Mouse (Mus musculus): Measurements from ENCODE around the gene Lrrc20. TPM values are rescaled to one million over a fixed set of nuclear protein-coding genes. Genes with fewer than 3 reads are reported as not detected.

Lrrc20 gene
- total and polyA plus RNA-seq, 2 experiments from 2014 or later = 8.3 to 15.5 TPM

DNA sequence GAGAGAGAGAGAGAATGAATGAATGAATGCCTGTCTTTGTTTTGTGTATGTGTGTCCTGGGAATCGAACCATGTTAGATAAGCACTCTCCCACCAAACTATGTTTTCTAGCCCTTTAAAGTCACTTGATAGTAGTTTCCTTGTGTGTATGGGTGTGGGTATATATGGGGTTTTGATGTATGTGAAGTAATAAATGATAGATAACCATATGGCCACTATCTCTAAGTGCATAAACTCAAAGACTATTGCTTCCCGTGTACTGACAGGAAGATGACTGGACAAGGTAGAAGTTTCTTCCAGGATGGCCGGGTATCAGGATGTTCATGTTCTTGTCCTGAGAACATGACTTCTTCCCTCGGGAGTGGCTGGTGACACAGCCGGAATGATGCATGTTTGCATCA, 41.3 kb downstream of the Lrrc20 start:
- Histone ChIP-seq H3K4me2 (ENCODE audit: low read depth, low read length, poor library complexity, severe bottlenecking) (no peak overlapping the region), H3K27ac (ENCODE audit: low read depth, low read length) (no peak overlapping the region), H3K9me3 (ENCODE audit: low read length) (no peaks in the 10 kb centered on the region), H3K4me3 (ENCODE audit: low read depth, low read length) (no peak overlapping the region), H3K36me3 (ENCODE audit: insufficient read depth, low read length) (no peaks in the 10 kb centered on the region), H3K4me1 (ENCODE audit: insufficient read depth, low read length) (no peaks in the 10 kb centered on the region), H3K9ac (replicated peaks; ENCODE audit: low read length, poor library complexity, severe bottlenecking) (no peak overlapping the region), H3K27me3 (ENCODE audit: insufficient read depth, low read length) (no peaks in the 10 kb centered on the region)
- DNase-seq (ENCODE audit: low spot score) (no peak), ATAC-seq (ENCODE audit: low FRiP score) (no peak)
- 84% methylated on average over 5 of the region's 5 CpGs for WGBS
- TF ChIP-seq CTCF (IDR thresholded peaks at IDR 0.05) = no peak

DNA sequence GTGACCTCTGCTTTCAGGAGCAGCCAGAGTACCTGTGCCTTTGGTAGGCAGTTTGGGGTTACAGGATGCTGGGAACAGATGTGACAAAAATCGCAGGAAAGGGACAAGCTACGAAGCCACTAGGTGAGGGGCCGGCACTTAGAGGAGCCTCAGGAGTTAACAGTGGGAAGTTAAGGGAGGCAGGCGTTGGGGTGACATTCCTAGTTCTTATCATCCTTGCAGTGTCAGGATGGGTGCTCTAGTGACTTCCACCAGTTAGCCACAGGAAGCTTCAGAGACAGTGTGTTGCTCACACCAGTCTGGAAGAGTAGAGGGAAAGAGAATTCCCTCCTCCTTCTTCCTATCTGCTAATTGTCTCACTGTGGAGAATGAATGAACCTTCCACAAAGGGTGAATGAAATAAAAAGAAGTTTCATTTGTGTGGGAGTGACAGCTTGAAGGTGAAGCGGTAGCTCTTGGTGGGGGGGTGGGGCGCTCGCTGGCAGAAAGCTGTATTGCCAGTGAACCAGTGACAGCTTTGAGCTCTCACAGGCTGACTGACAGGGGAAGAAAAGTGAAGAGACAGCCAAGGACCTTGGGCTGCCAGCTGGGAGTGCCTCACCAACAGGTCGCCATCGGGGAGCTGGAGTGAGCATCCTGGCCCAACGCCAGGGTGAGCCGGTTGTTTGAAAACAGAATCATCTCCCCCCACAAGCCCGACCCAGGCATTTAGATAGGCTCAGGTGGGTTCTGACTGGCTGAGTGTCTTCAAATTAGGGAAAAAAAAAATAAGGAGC, 41.9 kb downstream of the Lrrc20 start:
- no peaks in the 10 kb centered on the region for H3K4me1 ChIP-seq (ENCODE audit: insufficient read depth, low read length)
- H3K9me3 ChIP-seq (ENCODE audit: low read length) = no peaks in the 10 kb centered on the region
- H3K27me3 ChIP-seq (ENCODE audit: insufficient read depth, low read length) = no peaks in the 10 kb centered on the region
- H3K4me3 ChIP-seq (ENCODE audit: low read depth, low read length) = no peak overlapping the region
- no peak overlapping the region for H3K9ac ChIP-seq (replicated peaks; ENCODE audit: low read length, poor library complexity, severe bottlenecking)
- 35% methylated on average over 12 of the region's 12 CpGs for WGBS
- DNase-seq (ENCODE audit: low spot score) (peak; percentile 65), ATAC-seq (ENCODE audit: low FRiP score) (no peak)
- H3K27ac ChIP-seq (ENCODE audit: low read depth, low read length) = no peak overlapping the region
- no peaks in the 10 kb centered on the region for H3K36me3 ChIP-seq (ENCODE audit: insufficient read depth, low read length)
- no peak overlapping the region; the same call in 1 of the 2 replicates for H3K4me2 ChIP-seq (ENCODE audit: low read depth, low read length, poor library complexity, severe bottlenecking)
- TF ChIP-seq CTCF (IDR thresholded peaks at IDR 0.05) = no peak

- Histone ChIP-seq H3K4me1 (ENCODE audit: insufficient read depth, low read length) (no peaks in the 10 kb centered on the region), H3K4me3 (ENCODE audit: low read depth, low read length) (no peak overlapping the region), H3K36me3 (ENCODE audit: insufficient read depth, low read length) (no peaks in the 10 kb centered on the region), H3K27me3 (ENCODE audit: insufficient read depth, low read length) (no peaks in the 10 kb centered on the region), H3K9me3 (ENCODE audit: low read length) (no peaks in the 10 kb centered on the region), H3K4me2 (ENCODE audit: low read depth, low read length, poor library complexity, severe bottlenecking) (no peak overlapping the region), H3K27ac (ENCODE audit: low read depth, low read length) (no peak overlapping the region), H3K9ac (replicated peaks; ENCODE audit: low read length, poor library complexity, severe bottlenecking) (no peak overlapping the region)
- DNase-seq (ENCODE audit: low spot score) = no peak
- ATAC-seq (ENCODE audit: low FRiP score) = no peak
- WGBS = 48% methylated on average over 9 of the region's 9 CpGs
- no peak for TF ChIP-seq CTCF (IDR thresholded peaks at IDR 0.05)
Measured at GRCm38 (mm10) chr10:61518320-61518719, 42.7 kb downstream of the Lrrc20 start.

DNA sequence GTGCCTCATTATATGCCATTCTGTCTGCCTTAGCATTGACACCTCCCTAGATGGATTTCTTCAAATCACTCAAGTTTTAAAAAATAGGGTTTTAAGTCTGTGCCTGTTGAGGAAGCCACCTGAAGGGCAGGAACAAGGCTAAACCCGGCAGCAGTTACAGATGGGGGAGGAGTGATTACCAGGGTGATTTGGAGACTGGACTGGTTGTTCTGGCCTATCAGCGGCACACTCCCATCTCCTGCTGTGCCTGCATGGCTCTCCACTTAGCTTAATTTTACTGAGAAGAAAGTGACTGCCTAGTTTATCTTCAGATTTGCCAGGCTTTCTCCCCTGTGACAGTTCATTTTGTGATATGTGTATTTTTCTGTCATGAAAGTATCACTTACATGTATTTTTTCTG, 43.9 kb downstream of the Lrrc20 start:
- H3K4me1 ChIP-seq (ENCODE audit: insufficient read depth, low read length) = no peaks in the 10 kb centered on the region
- no peak overlapping the region for H3K4me2 ChIP-seq (ENCODE audit: low read depth, low read length, poor library complexity, severe bottlenecking)
- no peak for TF ChIP-seq CTCF (IDR thresholded peaks at IDR 0.05)
- no peak overlapping the region for H3K27ac ChIP-seq (ENCODE audit: low read depth, low read length)
- H3K27me3 ChIP-seq (ENCODE audit: insufficient read depth, low read length) = no peaks in the 10 kb centered on the region
- H3K9ac ChIP-seq (replicated peaks; ENCODE audit: low read length, poor library complexity, severe bottlenecking) = no peak overlapping the region
- no peaks in the 10 kb centered on the region for H3K9me3 ChIP-seq (ENCODE audit: low read length)
- 59% methylated on average over 2 of the region's 2 CpGs for WGBS
- H3K36me3 ChIP-seq (ENCODE audit: insufficient read depth, low read length) = no peaks in the 10 kb centered on the region
- no peak for DNase-seq (ENCODE audit: low spot score)
- ATAC-seq (ENCODE audit: low FRiP score) = no peak
- H3K4me3 ChIP-seq (ENCODE audit: low read depth, low read length) = no peak overlapping the region

- no peaks in the 10 kb centered on the region for H3K36me3 ChIP-seq (ENCODE audit: insufficient read depth, low read length)
- ATAC-seq (ENCODE audit: low FRiP score) = no peak
- no peak overlapping the region for H3K27ac ChIP-seq (ENCODE audit: low read depth, low read length)
- no peaks in the 10 kb centered on the region for H3K27me3 ChIP-seq (ENCODE audit: insufficient read depth, low read length)
- H3K9ac ChIP-seq (replicated peaks; ENCODE audit: low read length, poor library complexity, severe bottlenecking) = no peak overlapping the region
- TF ChIP-seq CTCF (IDR thresholded peaks at IDR 0.05) = no peak
- no peak overlapping the region for H3K4me2 ChIP-seq (ENCODE audit: low read depth, low read length, poor library complexity, severe bottlenecking)
- no peaks in the 10 kb centered on the region for H3K4me1 ChIP-seq (ENCODE audit: insufficient read depth, low read length)
- H3K9me3 ChIP-seq (ENCODE audit: low read length) = no peaks in the 10 kb centered on the region
- no peak for DNase-seq (ENCODE audit: low spot score)
- H3K4me3 ChIP-seq (ENCODE audit: low read depth, low read length) = no peak overlapping the region
- WGBS = 89% methylated on average over 6 of the region's 6 CpGs
Measured at GRCm38 (mm10) chr10:61520714-61521113, 45.1 kb downstream of the Lrrc20 start.

DNA sequence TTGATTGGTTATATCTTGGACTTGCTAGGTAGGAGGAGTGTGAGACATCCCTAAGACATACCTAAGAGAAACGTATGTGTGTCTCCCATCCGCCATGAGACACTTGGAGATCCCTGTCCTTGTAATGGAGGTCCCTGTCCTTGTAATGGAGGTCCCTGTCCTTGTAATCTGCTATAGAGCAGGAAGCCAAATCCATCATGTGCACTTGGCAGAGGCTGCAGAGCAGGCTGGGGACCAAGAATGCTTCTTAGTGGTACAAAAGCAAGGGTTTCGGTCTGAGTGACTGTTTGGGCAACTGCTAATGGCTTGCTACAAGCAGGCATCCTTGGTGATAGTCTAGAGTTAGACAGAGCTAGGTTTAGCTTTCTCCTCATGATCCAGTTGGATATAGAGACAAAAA, 55.3 kb downstream of the Lrrc20 start:
- H3K36me3 ChIP-seq (ENCODE audit: insufficient read depth, low read length) = no peaks in the 10 kb centered on the region
- H3K4me2 ChIP-seq (ENCODE audit: low read depth, low read length, poor library complexity, severe bottlenecking) = no peak overlapping the region
- H3K4me3 ChIP-seq (ENCODE audit: low read depth, low read length) = no peak overlapping the region
- TF ChIP-seq CTCF (IDR thresholded peaks at IDR 0.05) = no peak
- H3K27me3 ChIP-seq (ENCODE audit: insufficient read depth, low read length) = no peaks in the 10 kb centered on the region
- no peaks in the 10 kb centered on the region; the same call in 1 of the 2 replicates for H3K4me1 ChIP-seq (ENCODE audit: insufficient read depth, low read length)
- no peaks in the 10 kb centered on the region for H3K9me3 ChIP-seq (ENCODE audit: low read length)
- ATAC-seq (ENCODE audit: low FRiP score) = no peak
- H3K9ac ChIP-seq (replicated peaks; ENCODE audit: low read length, poor library complexity, severe bottlenecking) = no peak overlapping the region
- no peak overlapping the region for H3K27ac ChIP-seq (ENCODE audit: low read depth, low read length)
- DNase-seq (ENCODE audit: low spot score) = peak; percentile 44
- WGBS = 86% methylated on average over 3 of the region's 3 CpGs
